Mouse (Mus musculus): ENCODE measurements around the gene Orai1. TPM values are rescaled to one million over a fixed set of nuclear protein-coding genes. Genes with fewer than 3 reads are reported as not detected.

The Orai1 gene
- total RNA-seq, 4 experiments from 2014 or later: 13.3 to 16.3 (median 15.2) TPM

DNA sequence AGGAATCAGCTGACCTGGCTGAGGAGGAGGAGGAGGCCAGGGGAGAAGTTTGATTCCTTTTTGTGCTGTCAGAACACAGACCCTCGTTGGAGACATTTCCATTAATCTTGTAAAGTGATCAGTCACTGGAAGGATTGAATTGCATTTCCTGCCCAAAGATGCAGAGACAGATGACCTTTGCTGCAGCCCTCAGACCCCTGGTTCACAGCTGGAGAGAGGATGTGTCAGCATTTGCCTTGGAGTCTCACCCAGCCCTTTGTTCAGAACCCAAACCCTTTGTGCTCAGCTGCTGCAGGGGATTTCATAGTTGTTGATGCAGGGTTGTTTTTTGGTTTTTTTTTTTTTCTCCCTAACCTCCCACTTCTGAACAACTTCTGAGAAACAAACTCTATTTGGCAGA lies 20.0 kb upstream of the Orai1 start:
- DNase-seq (ENCODE audit: low spot score): no peak

DNA sequence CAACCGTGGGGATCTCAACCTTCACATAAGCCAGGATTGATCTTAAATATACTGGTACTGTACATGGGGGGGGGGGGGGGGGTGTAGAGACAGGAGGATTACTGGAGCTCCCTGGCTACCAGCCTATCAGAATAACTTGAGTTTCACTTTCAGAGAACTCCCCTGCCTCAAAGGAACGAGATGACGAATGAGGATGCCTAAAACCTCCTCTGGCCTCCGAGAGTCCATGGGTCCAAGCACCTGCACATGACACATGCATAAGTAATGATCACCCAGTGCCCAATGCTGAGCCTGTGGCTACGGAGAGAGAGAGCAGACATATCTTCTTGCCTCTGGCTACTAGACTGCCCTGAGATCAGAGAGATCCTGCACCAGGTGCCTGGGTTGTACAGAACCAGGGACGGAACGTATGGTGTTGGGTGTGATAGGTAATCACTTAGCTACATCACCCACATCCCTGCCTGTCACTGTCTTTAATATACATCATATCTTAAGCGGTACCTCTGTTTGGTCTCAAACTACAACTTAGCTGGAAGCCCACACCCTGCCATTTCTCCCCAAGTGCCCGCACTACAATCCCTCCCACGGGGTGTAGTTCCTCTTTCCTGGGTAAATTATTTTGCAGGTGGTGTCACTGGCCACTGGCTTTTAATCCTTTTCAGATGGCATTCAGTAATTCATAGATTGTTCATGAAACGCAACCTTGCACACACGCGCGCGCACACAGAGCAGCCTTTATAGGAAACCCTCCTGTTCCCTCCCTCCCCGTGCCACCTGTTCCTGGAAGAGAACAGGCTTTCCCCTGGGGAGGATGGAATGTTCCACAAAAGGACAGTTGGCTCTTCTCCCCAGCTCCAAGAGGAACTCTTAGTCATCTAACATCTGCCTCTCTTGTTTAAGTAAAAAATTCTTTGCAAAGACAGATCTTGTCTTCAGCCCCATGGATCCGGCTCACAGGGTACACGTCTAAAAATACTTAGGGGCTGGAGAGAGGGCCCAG lies 17.4 kb upstream of the Orai1 start:
- no peak for DNase-seq (ENCODE audit: low spot score)

DNA sequence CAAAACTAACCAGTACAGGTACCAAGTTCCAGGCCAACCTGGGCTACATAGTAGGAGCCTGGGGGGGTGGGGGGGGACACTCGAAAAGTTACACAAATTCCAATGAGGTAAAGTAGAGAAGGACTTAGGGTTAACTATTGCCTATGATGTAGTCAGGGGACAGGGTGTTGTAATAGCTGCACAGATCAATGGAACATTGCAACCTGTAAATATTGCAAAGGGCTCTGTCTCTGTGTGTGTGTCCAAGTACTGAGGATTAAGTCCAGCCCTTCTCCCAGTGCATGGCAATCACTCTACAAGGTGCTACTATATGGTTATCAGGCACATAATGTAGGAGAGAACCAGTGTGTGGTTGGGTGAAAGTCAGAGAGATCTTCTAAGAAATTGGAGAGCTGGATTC lies 14.0 kb upstream of the Orai1 start:
- no peak for DNase-seq (ENCODE audit: low spot score)

DNA sequence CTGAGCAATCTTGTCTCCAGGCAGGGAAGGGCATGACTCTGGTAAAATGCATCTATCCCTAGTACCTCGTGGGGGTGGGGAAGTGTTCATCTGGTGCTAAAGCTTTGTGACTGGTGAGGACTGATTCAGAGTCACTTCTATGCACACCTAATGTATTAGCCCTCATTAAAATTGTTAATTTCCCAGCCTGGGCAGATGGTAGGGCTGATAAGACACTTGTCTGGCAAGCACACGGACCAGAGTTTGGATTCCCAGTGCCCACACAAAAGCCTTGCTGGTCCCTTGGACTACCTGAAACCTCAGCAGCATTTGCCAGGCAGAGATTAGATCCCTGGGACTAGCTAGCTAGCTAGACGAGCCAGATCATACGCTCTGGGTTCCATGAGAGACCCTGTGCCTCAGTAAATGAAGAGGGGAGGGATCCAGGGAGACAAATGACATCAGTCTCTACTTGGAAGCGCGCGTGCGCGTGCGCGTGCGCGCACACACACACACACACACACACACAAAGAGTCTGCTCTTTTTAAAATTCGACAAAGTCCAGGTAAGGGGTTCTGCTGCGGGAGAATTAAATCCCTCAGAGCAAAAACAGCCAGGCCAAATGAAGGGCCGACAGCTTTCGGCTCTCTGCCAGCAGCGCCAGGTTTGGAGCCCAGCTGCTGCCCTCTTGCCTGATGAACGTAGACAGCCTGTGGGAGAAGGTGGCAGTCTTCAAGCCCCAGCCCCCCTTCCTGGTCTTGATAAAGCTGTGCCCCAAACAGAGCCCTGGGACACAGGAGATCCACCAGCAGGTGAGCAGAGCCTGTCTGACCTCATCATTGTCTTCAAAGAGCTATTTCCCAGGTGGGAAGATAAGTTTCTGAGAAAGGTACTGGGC lies 8.9 kb upstream of the Orai1 start:
- no peak for DNase-seq (ENCODE audit: low spot score)

DNA sequence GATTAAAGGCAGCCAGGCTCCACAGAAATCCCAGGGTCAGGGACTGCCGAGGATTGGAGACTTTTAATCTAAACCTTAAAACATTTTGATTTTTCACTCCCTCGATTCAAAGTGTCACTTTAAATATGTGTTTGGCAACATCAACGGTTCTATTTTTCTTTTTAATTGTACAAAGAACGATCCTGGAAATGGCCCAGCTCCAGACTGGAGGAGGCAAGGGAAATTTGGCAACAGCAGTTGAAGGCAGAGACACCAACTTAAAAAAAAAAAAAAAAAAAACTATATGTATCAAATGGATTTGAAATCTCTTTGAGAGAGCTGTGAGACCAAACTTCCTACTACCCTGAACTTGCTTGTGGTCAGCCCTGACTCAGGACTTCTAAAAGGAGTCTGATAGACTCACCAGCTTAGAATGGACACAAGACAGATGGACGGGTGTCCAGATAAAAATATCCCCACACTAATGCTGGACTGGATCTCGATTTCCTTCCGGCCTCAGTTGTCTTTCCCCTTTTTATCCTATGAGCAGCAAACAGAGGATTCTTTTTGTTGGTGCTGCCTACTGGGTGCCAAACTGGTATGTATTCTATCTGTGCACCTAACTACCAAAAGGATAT lies 5.9 kb upstream of the Orai1 start:
- no peak for DNase-seq (ENCODE audit: low spot score)

DNA sequence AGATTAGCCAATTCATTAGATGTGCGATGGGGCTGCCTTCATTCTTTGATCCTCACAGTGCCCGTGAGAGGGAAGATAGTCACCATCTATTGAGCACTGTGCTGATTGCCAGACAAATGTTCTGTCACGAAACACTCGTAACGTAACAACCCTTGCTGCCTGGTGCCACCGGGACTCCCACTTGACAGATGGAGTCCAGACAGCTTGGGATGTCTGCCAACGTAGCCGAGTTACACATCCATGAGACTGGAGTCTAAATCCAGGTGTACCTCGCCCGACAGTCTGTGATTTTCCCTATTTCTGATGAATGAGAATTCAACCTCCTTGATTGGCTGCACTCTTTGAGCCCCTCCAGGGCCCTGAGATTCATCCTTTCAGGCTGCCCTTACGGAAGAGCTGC lies 5.0 kb upstream of the Orai1 start:
- DNase-seq (ENCODE audit: low spot score): no peak

DNA sequence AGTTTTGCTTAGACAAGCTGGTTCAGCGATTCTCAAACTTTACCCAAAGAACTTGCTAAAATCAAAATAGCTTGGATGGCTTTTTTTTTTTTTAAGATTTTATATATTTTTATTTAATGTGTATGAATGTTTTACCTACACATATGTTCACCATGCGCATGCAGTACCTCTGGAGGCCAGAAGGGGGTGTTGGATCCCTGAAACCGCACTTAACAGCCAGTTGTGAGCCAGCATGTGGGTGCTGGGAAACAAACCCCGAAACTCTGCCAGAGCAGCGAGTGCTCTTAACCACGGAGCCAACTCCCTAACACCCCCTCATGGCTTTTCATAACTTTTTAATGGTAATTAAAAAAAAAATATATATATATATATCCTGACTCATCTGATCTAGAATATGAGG lies 4.1 kb upstream of the Orai1 start:
- no peak for DNase-seq (ENCODE audit: low spot score)

DNA sequence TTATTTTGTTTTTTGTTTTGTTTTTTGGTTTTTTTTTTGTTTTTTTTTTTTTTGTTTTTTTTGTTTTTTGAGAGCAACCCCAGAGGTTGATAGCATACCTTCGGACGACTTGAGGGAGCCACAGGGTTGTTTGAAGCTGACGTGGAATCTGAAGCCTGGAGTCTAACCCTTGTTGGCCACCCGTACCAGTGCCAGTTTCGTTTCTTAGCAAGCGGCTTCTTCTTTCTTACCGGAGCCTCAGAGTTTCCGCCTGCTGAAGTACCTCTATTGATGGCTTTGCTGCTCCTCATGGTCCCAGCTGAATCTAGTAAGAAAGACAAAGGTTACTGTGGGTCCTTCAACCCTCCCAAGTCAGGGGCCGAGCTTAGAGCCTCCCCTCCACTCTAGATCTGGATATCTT lies 3.2 kb upstream of the Orai1 start:
- DNase-seq (ENCODE audit: low spot score): no peak

DNA sequence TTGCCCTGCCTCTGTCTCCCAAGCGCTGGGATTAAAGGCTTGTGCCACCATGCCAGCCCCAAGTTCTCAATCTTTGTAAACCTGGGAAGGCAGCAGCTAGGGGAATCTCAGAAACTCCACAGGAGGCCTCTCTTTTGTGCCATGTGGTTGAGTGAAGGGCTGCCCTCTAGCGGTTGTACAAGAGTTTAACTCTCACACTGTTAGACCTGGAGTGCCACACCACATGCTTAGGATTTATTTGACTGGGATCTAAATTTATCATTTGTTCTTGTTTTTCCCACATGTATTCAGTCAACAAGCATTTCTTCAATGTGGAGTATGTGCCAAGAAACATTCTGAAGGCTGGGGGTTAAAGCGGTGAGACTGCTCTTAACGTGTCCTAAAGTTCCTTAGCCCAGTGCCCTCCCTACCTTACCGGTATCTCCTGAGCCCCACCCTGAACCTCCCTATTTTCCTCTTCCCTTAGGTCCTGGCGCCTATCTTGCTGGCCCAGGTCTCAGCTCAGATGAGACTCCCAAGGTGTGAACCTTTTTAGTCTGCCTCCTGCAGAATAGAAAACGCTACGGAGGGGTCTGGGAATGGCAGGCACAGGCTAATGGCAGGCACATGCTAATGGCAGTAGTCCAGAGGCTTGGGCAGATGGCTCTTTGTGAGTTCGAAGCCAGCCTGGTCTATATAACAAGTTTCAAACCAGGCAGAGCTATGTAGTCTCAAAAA lies 1.1 kb upstream of the Orai1 start:
- peak; percentile 73 for DNase-seq (ENCODE audit: low spot score)

DNA sequence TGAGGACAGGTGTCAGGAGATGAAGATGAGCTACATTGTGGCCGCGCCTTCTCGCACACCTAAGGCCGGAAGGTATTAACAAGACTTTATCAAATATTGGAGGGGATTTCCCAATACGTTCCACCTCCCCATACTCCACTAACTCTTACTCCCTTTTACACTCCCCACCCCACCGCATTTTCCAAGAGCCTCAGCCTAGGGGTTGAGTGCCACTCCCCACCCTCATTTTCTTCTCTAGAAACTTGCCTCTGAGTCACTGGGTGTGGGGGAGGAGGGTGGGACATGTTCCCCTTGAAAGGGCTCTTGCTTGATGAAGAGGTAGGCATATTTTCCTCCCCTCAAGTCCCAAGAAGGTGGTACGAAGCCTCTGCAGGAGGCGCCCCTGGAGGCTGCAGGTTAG lies 1.0 kb downstream of the Orai1 start:
- no peak for DNase-seq (ENCODE audit: low spot score)

DNA sequence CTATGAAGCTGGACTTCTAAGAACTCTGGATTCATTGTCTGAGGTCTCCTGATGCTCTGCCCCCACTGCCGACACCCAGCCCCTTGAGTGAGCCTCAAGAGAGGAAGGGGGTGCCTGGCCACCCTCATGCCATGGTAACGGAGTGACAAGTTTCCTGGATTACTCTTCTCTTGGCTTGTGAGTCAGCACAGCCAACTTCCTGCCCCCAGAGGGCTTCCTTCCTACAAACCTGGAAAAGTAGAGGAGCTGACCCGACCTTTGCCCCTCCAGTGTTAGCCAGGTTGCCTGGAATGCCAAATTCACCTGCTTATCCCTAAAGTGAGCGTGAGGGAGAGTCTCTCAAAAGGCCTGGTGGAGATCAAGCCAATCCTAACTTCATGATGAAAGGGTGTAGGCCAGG lies 2.6 kb downstream of the Orai1 start:
- DNase-seq (ENCODE audit: low spot score): no peak

DNA sequence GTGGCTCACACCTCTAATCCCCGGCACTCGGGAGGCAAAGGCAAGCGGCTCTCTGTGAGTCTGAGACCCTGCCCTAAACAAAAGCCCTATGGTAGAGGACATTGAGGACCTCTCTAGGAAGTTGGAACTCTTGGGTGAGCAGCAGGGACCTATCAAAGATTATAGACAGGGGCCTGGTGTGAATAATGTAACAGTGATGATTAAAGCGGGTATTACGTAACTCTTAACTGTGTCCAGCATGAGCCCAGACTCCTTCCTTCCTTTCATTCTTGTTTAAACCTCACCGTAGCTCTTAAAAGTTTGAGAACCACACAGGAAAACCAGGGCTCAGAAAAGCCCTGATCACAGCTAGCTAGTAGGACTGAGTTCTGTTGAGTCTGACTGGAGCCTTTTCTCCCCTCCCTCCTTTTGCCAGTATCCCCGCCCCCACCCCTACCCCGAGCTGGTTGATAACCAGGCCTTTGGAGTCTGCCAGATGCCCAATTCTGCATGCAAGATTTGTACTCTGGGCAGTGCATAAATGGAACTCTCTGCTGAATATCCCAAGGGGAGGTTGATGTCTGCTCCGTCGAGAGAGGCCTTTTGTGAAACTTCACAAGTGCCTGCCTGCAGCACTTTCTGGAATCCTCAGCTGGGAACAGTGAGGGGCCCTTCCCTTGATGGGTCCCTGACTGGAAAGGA lies 4.6 kb downstream of the Orai1 start:
- DNase-seq (ENCODE audit: low spot score): peak; percentile 60

DNA sequence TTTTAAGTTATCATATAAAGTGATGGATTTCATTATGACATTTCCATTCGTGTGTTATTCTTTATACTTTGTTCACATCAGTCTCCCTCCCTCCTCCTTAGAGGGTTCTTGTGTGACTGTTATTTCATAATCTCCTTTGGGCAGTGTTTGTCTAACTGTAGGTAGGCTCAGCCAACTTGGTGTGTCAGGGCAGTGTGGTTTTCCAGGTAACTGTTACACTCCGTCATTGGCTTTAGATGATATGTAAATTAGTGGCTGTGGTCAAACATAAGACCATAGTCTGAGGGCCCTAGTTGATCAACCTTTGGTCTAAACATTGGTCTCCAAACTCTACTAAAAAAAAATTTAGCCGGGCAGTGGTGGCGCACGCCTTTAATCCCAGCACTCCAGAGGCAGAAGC lies 5.6 kb downstream of the Orai1 start:
- no peak for DNase-seq (ENCODE audit: low spot score)

DNA sequence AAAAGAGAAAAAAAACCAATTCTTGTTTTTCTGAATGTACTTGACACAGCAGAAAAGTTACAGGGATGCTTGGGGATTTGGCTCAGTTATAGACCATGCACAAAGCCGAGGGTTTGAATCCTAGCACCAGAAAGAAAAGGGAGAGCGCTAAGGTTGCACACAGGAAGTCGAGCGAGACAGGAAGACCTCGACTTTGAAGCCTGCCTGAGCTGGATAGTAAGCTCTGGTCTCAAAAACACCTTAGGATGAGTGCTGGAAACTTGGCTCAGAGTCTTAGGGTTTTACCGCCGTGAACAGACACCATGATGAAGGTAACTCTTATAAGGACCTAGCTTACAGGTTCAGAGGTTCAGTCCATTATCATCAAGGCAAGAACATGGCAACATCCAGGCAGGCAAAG lies 6.6 kb downstream of the Orai1 start:
- DNase-seq (ENCODE audit: low spot score): no peak

DNA sequence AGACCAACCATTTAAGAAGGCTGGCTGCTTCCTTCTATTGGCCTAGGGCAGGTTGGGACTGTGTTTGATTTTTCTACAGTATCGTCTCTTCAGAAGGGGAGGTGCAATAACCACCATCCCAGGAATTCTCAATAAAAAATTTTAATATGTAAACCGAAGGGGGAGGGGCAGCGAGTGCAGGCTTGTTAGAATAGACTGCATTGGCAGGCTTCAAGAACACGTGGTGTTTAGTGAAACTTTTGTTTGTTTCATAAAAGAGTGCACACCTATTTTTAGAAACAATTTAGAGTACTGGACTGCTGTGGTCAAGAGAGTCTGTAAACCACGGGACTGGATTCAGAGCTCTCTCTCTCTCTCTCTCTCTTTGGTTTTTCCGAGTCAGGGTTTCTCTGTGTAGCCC lies 8.2 kb downstream of the Orai1 start:
- DNase-seq (ENCODE audit: low spot score): no peak

DNA sequence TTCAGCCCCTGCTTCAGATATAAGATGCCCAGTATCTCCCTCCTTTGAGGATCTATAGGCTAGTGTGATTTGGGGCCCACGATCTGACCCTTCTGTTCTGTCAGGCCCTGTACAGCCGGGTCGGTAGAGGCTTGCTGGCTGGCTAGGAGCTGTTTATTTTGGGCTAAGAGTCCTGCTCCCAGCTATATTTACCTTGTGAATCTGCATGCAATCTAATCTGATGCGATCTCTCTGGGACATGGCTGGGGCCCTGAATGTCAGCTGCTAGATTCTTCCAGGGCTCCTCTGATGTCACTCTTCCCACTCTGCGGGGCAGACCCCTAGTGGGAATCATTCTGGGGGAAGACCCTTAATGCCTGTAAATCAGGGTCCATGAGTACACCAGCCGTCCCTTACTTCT lies 9.4 kb downstream of the Orai1 start:
- DNase-seq (ENCODE audit: low spot score): no peak

DNA sequence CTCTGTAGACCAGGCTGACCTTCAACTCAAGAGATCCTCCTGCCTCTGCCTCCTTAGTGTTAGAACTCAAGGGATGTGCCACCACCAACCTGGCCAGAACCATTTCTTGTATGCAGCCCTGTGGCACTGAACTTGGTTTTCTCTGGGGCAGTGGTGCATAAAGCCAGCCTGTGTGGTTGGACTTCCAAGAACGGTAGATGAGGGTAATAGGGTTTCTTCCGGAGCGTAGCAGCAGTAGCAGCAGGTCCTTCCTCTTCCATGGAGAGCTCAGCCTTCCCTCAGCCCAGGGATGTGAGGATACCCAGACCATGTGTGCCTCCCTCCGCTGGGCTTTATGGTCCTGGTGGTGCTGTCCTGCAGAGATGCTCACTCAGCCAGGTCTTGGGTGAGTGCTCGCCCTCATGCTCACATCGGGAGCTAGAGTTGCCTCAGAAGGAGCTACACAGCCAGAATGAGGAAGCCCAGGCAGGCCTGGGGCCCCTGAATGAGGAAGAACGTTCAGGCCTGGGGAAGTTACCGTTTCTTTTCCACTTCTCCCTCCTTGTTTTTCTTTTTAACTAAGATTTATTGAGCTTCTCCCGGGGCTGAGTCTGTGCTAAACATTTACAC lies 10.2 kb downstream of the Orai1 start:
- DNase-seq (ENCODE audit: low spot score): no peak

DNA sequence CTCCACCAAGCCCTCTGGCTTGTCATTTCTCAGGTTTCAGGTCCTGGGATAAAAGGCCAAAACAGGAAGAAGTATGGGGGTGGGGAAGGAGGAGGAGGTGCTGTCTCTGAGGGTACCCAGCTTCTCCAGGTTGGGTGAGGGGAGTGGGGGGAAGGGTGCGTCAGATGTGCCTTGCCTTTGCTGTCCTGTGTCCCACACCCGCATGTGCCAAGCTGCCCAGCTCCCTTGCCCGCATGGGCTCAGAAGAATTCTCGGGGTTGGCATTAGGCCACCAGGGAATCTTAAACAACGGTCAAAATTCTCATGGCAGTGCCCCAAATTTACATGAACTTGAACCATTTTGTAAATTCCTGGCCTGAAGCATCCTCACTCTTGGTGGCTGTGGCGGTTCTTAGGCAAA lies 11.5 kb downstream of the Orai1 start:
- no peak for DNase-seq (ENCODE audit: low spot score)

DNA sequence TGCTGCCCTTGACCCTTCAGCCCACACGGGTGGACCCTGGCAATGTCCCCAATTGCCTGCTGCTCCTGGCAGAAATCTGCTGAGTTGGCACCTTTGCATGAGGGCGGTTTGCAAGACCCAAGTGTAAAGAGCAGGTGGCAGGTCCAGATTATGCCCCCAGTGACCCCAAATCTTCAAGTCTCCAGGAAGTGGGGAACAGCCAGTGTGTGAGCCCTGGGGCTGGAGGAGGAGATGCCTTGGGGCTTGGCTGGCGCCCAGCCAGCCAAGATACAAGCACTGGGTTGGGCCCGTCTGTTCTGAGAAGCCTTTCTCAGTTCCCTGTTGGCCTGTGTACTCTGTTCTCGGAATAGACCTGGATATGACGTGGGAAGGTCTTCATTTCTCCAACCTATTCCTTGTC lies 12.6 kb downstream of the Orai1 start:
- no peak for DNase-seq (ENCODE audit: low spot score)

DNA sequence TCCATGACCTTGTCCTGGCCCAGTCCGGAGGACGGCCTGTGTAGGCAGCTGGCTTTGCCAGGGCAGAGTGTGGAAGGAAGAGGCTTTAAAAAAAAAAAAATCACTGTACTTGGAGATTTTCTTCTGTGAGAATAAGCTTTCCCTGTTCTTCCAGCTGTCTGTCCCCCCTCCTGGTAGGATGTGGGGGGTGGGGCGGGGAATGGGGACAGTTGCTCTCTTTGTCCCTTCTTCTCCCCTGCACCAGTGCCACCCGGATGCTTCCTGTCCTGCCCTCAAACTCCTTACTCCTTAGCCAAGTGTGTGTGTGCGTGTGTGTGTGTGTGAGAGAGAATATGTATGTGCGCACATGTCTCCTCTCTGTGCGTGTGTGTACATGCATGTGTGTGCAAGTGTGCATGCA lies 14.9 kb downstream of the Orai1 start:
- DNase-seq (ENCODE audit: low spot score): no peak

DNA sequence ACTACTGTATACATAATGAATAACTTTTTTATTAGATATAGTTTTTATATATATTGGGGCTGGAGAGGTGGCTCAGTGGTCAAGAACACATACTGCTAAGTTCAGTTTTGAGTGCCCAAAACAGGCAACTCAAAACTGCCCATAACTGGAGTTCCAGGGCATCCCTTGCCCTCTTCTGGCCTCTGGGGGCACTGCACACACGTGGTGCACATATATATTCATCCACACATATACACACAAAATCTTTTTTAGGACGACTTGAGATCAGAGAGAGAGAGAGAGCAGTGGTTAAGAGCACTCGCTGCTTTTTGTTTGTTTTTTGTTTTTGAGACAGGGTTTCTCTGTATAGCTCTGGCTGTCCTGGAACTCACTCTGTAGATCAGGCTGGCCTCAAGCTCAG lies 16.4 kb downstream of the Orai1 start:
- DNase-seq (ENCODE audit: low spot score): no peak

Data from heart, adult 8-10 months (tissue).